Mouse (Mus musculus): ENCODE results near the gene Evi5. TPM values are rescaled to one million over a fixed set of nuclear protein-coding genes. Genes with fewer than 3 reads are reported as not detected.

Evi5 gene
- polyA plus RNA-seq, 1 experiment from 2014 or later = 51.7 TPM

GRCm38 (mm10) chr5:107868905-107869424, 5.9 kb downstream of the Evi5 start:
- WGBS = 0% methylated on average over 58 of the region's 58 CpGs
- H3K36me3 ChIP-seq (ENCODE audit: poor library complexity, severe bottlenecking) = no peaks in the 10 kb centered on the region
- H3K4me1 ChIP-seq = peaks cover 5% of the 10 kb centered on the region; the same call in 1 of the 2 replicates
- H3K9me3 ChIP-seq (replicated peaks) = no peaks in the 10 kb centered on the region
- H3K27me3 ChIP-seq = peaks cover 5% of the 10 kb centered on the region; the same call in 1 of the 2 replicates
- peak overlapping the region; percentile 94 for H3K27ac ChIP-seq
- peak overlapping the region; percentile 84 for H3K4me3 ChIP-seq
- peak overlapping the region; percentile 91 for H3K9ac ChIP-seq
- H3K4me2 ChIP-seq = peak overlapping the region; percentile 75
- ATAC-seq = peak; percentile 98

- WGBS = under 1% methylated on average over 64 of the region's 82 CpGs
- peak overlapping the region; percentile 84 for H3K4me3 ChIP-seq
- peaks cover 5% of the 10 kb centered on the region; the same call in 1 of the 2 replicates for H3K27me3 ChIP-seq
Observed at GRCm38 (mm10) chr5:107867970-107868904, 6.7 kb downstream of the Evi5 start.

GRCm38 (mm10) chr5:107866127-107867126, 8.5 kb downstream of the Evi5 start:
- no peak for ATAC-seq
- H3K9ac ChIP-seq = no peak overlapping the region
- H3K9me3 ChIP-seq (replicated peaks) = no peaks in the 10 kb centered on the region
- no peak overlapping the region for H3K27ac ChIP-seq
- peaks cover 5% of the 10 kb centered on the region; the same call in 1 of the 2 replicates for H3K27me3 ChIP-seq
- no peaks in the 10 kb centered on the region for H3K36me3 ChIP-seq (ENCODE audit: poor library complexity, severe bottlenecking)
- no peak overlapping the region for H3K4me2 ChIP-seq
- no peak overlapping the region for H3K4me3 ChIP-seq
- 79% methylated on average over 2 of the region's 2 CpGs for WGBS
- no peaks in the 10 kb centered on the region for H3K4me1 ChIP-seq

More at GRCm38 (mm10) chr5:107867970-107868904, 6.7 kb downstream of the Evi5 start:
- Histone ChIP-seq H3K9me3 (replicated peaks) (no peaks in the 10 kb centered on the region), H3K4me1 (no peaks in the 10 kb centered on the region), H3K36me3 (ENCODE audit: poor library complexity, severe bottlenecking) (no peaks in the 10 kb centered on the region), H3K9ac (peak overlapping the region; percentile 91), H3K4me2 (peak overlapping the region; percentile 75), H3K27ac (peak overlapping the region; percentile 94)
- ATAC-seq = peak; percentile 73

- 92% methylated on average over 3 of the region's 3 CpGs for WGBS
Observed at GRCm38 (mm10) chr5:107863971-107864370, 10.9 kb downstream of the Evi5 start.

GRCm38 (mm10) chr5:107858963-107859362, 15.9 kb downstream of the Evi5 start:
- Histone ChIP-seq H3K9ac (no peak overlapping the region), H3K4me3 (no peak overlapping the region), H3K4me1 (peaks cover 10% of the 10 kb centered on the region), H3K36me3 (ENCODE audit: poor library complexity, severe bottlenecking) (no peaks in the 10 kb centered on the region), H3K27me3 (no peaks in the 10 kb centered on the region), H3K27ac (no peak overlapping the region), H3K4me2 (no peak overlapping the region), H3K9me3 (replicated peaks) (no peaks in the 10 kb centered on the region)
- WGBS = 47% methylated on average over 2 of the region's 2 CpGs
- ATAC-seq = no peak

More at GRCm38 (mm10) chr5:107863971-107864370, 10.9 kb downstream of the Evi5 start:
- Histone ChIP-seq H3K27ac (no peak overlapping the region), H3K4me3 (no peak overlapping the region), H3K4me1 (no peaks in the 10 kb centered on the region), H3K4me2 (no peak overlapping the region), H3K9ac (no peak overlapping the region), H3K27me3 (no peaks in the 10 kb centered on the region), H3K9me3 (replicated peaks) (no peaks in the 10 kb centered on the region), H3K36me3 (ENCODE audit: poor library complexity, severe bottlenecking) (no peaks in the 10 kb centered on the region)
- no peak for ATAC-seq

GRCm38 (mm10) chr5:107855546-107855945, 19.4 kb downstream of the Evi5 start:
- Histone ChIP-seq H3K4me3 (no peak overlapping the region), H3K27me3 (no peaks in the 10 kb centered on the region), H3K36me3 (ENCODE audit: poor library complexity, severe bottlenecking) (no peaks in the 10 kb centered on the region), H3K4me2 (no peak overlapping the region), H3K27ac (no peak overlapping the region), H3K4me1 (peaks cover 14% of the 10 kb centered on the region), H3K9me3 (replicated peaks) (no peaks in the 10 kb centered on the region), H3K9ac (no peak overlapping the region)
- no peak for ATAC-seq
- 99% methylated on average over 2 of the region's 2 CpGs for WGBS

- Histone ChIP-seq H3K4me3 (no peak overlapping the region), H3K9ac (no peak overlapping the region), H3K4me1 (peaks cover 14% of the 10 kb centered on the region), H3K4me2 (no peak overlapping the region), H3K9me3 (replicated peaks) (no peaks in the 10 kb centered on the region), H3K27ac (no peak overlapping the region), H3K27me3 (no peaks in the 10 kb centered on the region), H3K36me3 (ENCODE audit: poor library complexity, severe bottlenecking) (no peaks in the 10 kb centered on the region)
- WGBS = 73% methylated on average over 3 of the region's 3 CpGs
- ATAC-seq = no peak
Observed at GRCm38 (mm10) chr5:107854556-107854955, 20.4 kb downstream of the Evi5 start.

GRCm38 (mm10) chr5:107853807-107854206, 21.1 kb downstream of the Evi5 start:
- 16% methylated on average over 6 of the region's 6 CpGs for WGBS
- no peaks in the 10 kb centered on the region for H3K36me3 ChIP-seq (ENCODE audit: poor library complexity, severe bottlenecking)
- no peak overlapping the region for H3K9ac ChIP-seq
- peaks cover 14% of the 10 kb centered on the region for H3K4me1 ChIP-seq
- H3K27me3 ChIP-seq = no peaks in the 10 kb centered on the region
- no peak overlapping the region for H3K4me3 ChIP-seq
- H3K27ac ChIP-seq = no peak overlapping the region
- no peak for ATAC-seq
- H3K9me3 ChIP-seq (replicated peaks) = no peaks in the 10 kb centered on the region
- H3K4me2 ChIP-seq = no peak overlapping the region

- Histone ChIP-seq H3K9me3 (replicated peaks) (no peaks in the 10 kb centered on the region), H3K4me3 (no peak overlapping the region), H3K27me3 (no peaks in the 10 kb centered on the region), H3K9ac (no peak overlapping the region), H3K4me1 (peaks cover 9% of the 10 kb centered on the region), H3K27ac (no peak overlapping the region), H3K4me2 (no peak overlapping the region), H3K36me3 (ENCODE audit: poor library complexity, severe bottlenecking) (no peaks in the 10 kb centered on the region)
- ATAC-seq = no peak
- WGBS = 91% methylated on average over 4 of the region's 4 CpGs
Observed at GRCm38 (mm10) chr5:107848964-107849363, 25.9 kb downstream of the Evi5 start.

- Histone ChIP-seq H3K9me3 (replicated peaks) (no peaks in the 10 kb centered on the region), H3K27me3 (no peaks in the 10 kb centered on the region), H3K4me3 (no peak overlapping the region), H3K9ac (no peak overlapping the region), H3K4me1 (peaks cover 4% of the 10 kb centered on the region; the same call in 1 of the 2 replicates), H3K4me2 (no peak overlapping the region), H3K27ac (no peak overlapping the region), H3K36me3 (ENCODE audit: poor library complexity, severe bottlenecking) (no peaks in the 10 kb centered on the region)
- 85% methylated on average over 2 of the region's 2 CpGs for WGBS
- no peak for ATAC-seq
Observed at GRCm38 (mm10) chr5:107847817-107848216, 27.1 kb downstream of the Evi5 start.

- H3K36me3 ChIP-seq (ENCODE audit: poor library complexity, severe bottlenecking) = no peaks in the 10 kb centered on the region
- ATAC-seq = no peak
- 69% methylated on average over 5 of the region's 5 CpGs for WGBS
- no peak overlapping the region for H3K4me3 ChIP-seq
- no peaks in the 10 kb centered on the region for H3K9me3 ChIP-seq (replicated peaks)
- H3K27me3 ChIP-seq = no peaks in the 10 kb centered on the region
- H3K27ac ChIP-seq = no peak overlapping the region
- H3K9ac ChIP-seq = no peak overlapping the region
- no peak overlapping the region for H3K4me2 ChIP-seq
- H3K4me1 ChIP-seq = peaks cover 4% of the 10 kb centered on the region; the same call in 1 of the 2 replicates
Observed at GRCm38 (mm10) chr5:107847349-107847748, 27.6 kb downstream of the Evi5 start.

Data from forebrain, embryonic 13.5 days (tissue).